Mouse (Mus musculus): ENCODE data around the gene Hspa12b. TPM values are rescaled to one million over a fixed set of nuclear protein-coding genes. Genes with fewer than 3 reads are reported as not detected.
A peak's percentile ranks its signal among the peaks of the same experiment; 100 is the strongest.
"Not testable (repeated sequence)": the region's sequence is repeated elsewhere in the genome, so short reads cannot be mapped to it uniquely, and the experiment has no call there.

Gene Hspa12b
- polyA plus RNA-seq, 1 experiment from 2014 or later = 4.2 TPM

- H3K9ac ChIP-seq = no peak overlapping the region
- H3K9me3 ChIP-seq (replicated peaks) = no peaks in the 10 kb centered on the region
- no peak overlapping the region for H3K4me3 ChIP-seq
- H3K36me3 ChIP-seq = no peaks in the 10 kb centered on the region
- no peaks in the 10 kb centered on the region for H3K4me1 ChIP-seq
- no peak for ATAC-seq
- no peak overlapping the region for H3K27ac ChIP-seq
- H3K4me2 ChIP-seq = no peak overlapping the region
- WGBS (ENCODE audit: insufficient replicate concordance) = 78% methylated on average over 4 of the region's 4 CpGs
- H3K27me3 ChIP-seq (replicated peaks) = peaks cover 36% of the 10 kb centered on the region
Observed at GRCm38 (mm10) chr2:131104021-131104420, 23.1 kb upstream of the Hspa12b start.

- not testable (repeated sequence) for ATAC-seq
Observed at GRCm38 (mm10) chr2:131105061-131105460, 22.0 kb upstream of the Hspa12b start.

GRCm38 (mm10) chr2:131105989-131106388 lies 21.1 kb upstream of the Hspa12b start:
- WGBS (ENCODE audit: insufficient replicate concordance) = 70% methylated on average over 5 of the region's 5 CpGs

More at GRCm38 (mm10) chr2:131105061-131105460, 22.0 kb upstream of the Hspa12b start:
- peaks cover 36% of the 10 kb centered on the region for H3K27me3 ChIP-seq (replicated peaks)
- H3K4me1 ChIP-seq; H3K4me3 ChIP-seq; H3K27ac ChIP-seq; H3K36me3 ChIP-seq; H3K9me3 ChIP-seq (replicated peaks); H3K4me2 ChIP-seq; H3K9ac ChIP-seq: not testable (repeated sequence)
- WGBS (ENCODE audit: insufficient replicate concordance) = 55% methylated on average over 4 of the region's 4 CpGs

GRCm38 (mm10) chr2:131118968-131119574 lies 8.0 kb upstream of the Hspa12b start:
- H3K27ac ChIP-seq = no peak overlapping the region
- no peak overlapping the region for H3K9ac ChIP-seq
- no peaks in the 10 kb centered on the region for H3K9me3 ChIP-seq (replicated peaks)
- no peaks in the 10 kb centered on the region for H3K36me3 ChIP-seq
- ATAC-seq = no peak
- no peak overlapping the region for H3K4me3 ChIP-seq
- no peak overlapping the region for H3K4me2 ChIP-seq
- 53% methylated on average over 1 of the region's 2 CpGs for WGBS (ENCODE audit: insufficient replicate concordance)
- peaks cover 15% of the 10 kb centered on the region for H3K27me3 ChIP-seq (replicated peaks)
- peaks cover under 1% of the 10 kb centered on the region; the same call in 1 of the 2 replicates for H3K4me1 ChIP-seq

More at GRCm38 (mm10) chr2:131105989-131106388, 21.1 kb upstream of the Hspa12b start:
- H3K9ac ChIP-seq = no peak overlapping the region
- no peaks in the 10 kb centered on the region for H3K4me1 ChIP-seq
- no peak overlapping the region for H3K4me2 ChIP-seq
- no peaks in the 10 kb centered on the region for H3K36me3 ChIP-seq
- H3K9me3 ChIP-seq (replicated peaks) = no peaks in the 10 kb centered on the region
- H3K27me3 ChIP-seq (replicated peaks) = peaks cover 41% of the 10 kb centered on the region
- no peak overlapping the region for H3K27ac ChIP-seq
- no peak overlapping the region for H3K4me3 ChIP-seq
- ATAC-seq = no peak

- 0 out of 2 replicates have a peak overlapping the region, but pooled peaks have one; percentile 0 for H3K27ac ChIP-seq
- no peaks in the 10 kb centered on the region for H3K36me3 ChIP-seq
- no peak overlapping the region for H3K4me3 ChIP-seq
- H3K4me1 ChIP-seq = peaks cover 45% of the 10 kb centered on the region
- no peaks in the 10 kb centered on the region for H3K9me3 ChIP-seq (replicated peaks)
- ATAC-seq = no peak
- 22% methylated on average over 3 of the region's 3 CpGs for WGBS (ENCODE audit: insufficient replicate concordance)
- no peak overlapping the region for H3K9ac ChIP-seq
- H3K4me2 ChIP-seq = no peak overlapping the region
- H3K27me3 ChIP-seq (replicated peaks) = peaks cover 19% of the 10 kb centered on the region
Observed at GRCm38 (mm10) chr2:131124166-131124565, 2.9 kb upstream of the Hspa12b start.

GRCm38 (mm10) chr2:131125157-131125963 lies 1.7 kb upstream of the Hspa12b start:
- Histone ChIP-seq H3K27me3 (replicated peaks) (peaks cover 19% of the 10 kb centered on the region), H3K27ac (peak overlapping the region; percentile 5; the same call in 1 of the 2 replicates), H3K4me3 (no peak overlapping the region), H3K4me2 (no peak overlapping the region), H3K9ac (no peak overlapping the region), H3K9me3 (replicated peaks) (no peaks in the 10 kb centered on the region), H3K4me1 (peaks cover 56% of the 10 kb centered on the region), H3K36me3 (no peaks in the 10 kb centered on the region)
- ATAC-seq = no peak
- WGBS (ENCODE audit: insufficient replicate concordance) = 76% methylated on average over 9 of the region's 9 CpGs

GRCm38 (mm10) chr2:131125964-131126815 lies 890 bp upstream of the Hspa12b start:
- no peak overlapping the region for H3K4me3 ChIP-seq
- H3K36me3 ChIP-seq = no peaks in the 10 kb centered on the region
- ATAC-seq = no peak
- peak overlapping the region; percentile 91 for H3K4me2 ChIP-seq
- peaks cover 19% of the 10 kb centered on the region for H3K27me3 ChIP-seq (replicated peaks)
- H3K9me3 ChIP-seq (replicated peaks) = no peaks in the 10 kb centered on the region
- H3K4me1 ChIP-seq = peaks cover 61% of the 10 kb centered on the region
- WGBS (ENCODE audit: insufficient replicate concordance) = 50% methylated on average over 9 of the region's 9 CpGs
- H3K27ac ChIP-seq = peak overlapping the region; percentile 87
- H3K9ac ChIP-seq = peak overlapping the region; percentile 80; the same call in 1 of the 2 replicates

- Histone ChIP-seq H3K9me3 (replicated peaks) (no peaks in the 10 kb centered on the region), H3K36me3 (peaks cover 4% of the 10 kb centered on the region; the same call in 1 of the 2 replicates), H3K4me2 (peak overlapping the region; percentile 91), H3K27me3 (replicated peaks) (peaks cover 15% of the 10 kb centered on the region), H3K27ac (peak overlapping the region; percentile 87), H3K9ac (peak overlapping the region; percentile 80), H3K4me3 (peak overlapping the region; percentile 66), H3K4me1 (peaks cover 78% of the 10 kb centered on the region)
- ATAC-seq = no peak
- WGBS (ENCODE audit: insufficient replicate concordance) = 76% methylated on average over 5 of the region's 5 CpGs
Observed at GRCm38 (mm10) chr2:131128211-131128610, 1.1 kb downstream of the Hspa12b start.

- H3K9me3 ChIP-seq (replicated peaks) = no peaks in the 10 kb centered on the region
- no peak for ATAC-seq
- H3K4me2 ChIP-seq = peak overlapping the region; percentile 91
- peaks cover 80% of the 10 kb centered on the region for H3K4me1 ChIP-seq
- H3K27me3 ChIP-seq (replicated peaks) = peaks cover 11% of the 10 kb centered on the region
- peak overlapping the region; percentile 80 for H3K9ac ChIP-seq
- H3K36me3 ChIP-seq = peaks cover 6% of the 10 kb centered on the region
- WGBS (ENCODE audit: insufficient replicate concordance) = 71% methylated on average over 3 of the region's 3 CpGs
- H3K27ac ChIP-seq = peak overlapping the region; percentile 87; the same call in 1 of the 2 replicates
- H3K4me3 ChIP-seq = peak overlapping the region; percentile 66
Observed at GRCm38 (mm10) chr2:131128636-131129157, 1.6 kb downstream of the Hspa12b start.

GRCm38 (mm10) chr2:131129836-131130235 lies 2.8 kb downstream of the Hspa12b start:
- H3K4me2 ChIP-seq = peak overlapping the region; percentile 91

GRCm38 (mm10) chr2:131130849-131131248 lies 3.8 kb downstream of the Hspa12b start:
- peak overlapping the region; percentile 42; the same call in 1 of the 2 replicates for H3K9ac ChIP-seq
- WGBS (ENCODE audit: insufficient replicate concordance) = 88% methylated on average over 2 of the region's 2 CpGs
- peaks cover 16% of the 10 kb centered on the region for H3K36me3 ChIP-seq
- no peaks in the 10 kb centered on the region for H3K27me3 ChIP-seq (replicated peaks)
- ATAC-seq = no peak
- peaks cover 90% of the 10 kb centered on the region for H3K4me1 ChIP-seq
- H3K9me3 ChIP-seq (replicated peaks) = no peaks in the 10 kb centered on the region
- H3K4me2 ChIP-seq = no peak overlapping the region
- H3K4me3 ChIP-seq = no peak overlapping the region
- peak overlapping the region; percentile 58 for H3K27ac ChIP-seq

More at GRCm38 (mm10) chr2:131129836-131130235, 2.8 kb downstream of the Hspa12b start:
- H3K9me3 ChIP-seq (replicated peaks) = no peaks in the 10 kb centered on the region
- WGBS (ENCODE audit: insufficient replicate concordance) = 38% methylated on average over 5 of the region's 5 CpGs
- peak overlapping the region; percentile 80; the same call in 1 of the 2 replicates for H3K9ac ChIP-seq
- peaks cover 16% of the 10 kb centered on the region for H3K36me3 ChIP-seq
- peak overlapping the region; percentile 21; the same call in 1 of the 2 replicates for H3K4me3 ChIP-seq
- H3K27me3 ChIP-seq (replicated peaks) = peaks cover 7% of the 10 kb centered on the region
- peaks cover 86% of the 10 kb centered on the region for H3K4me1 ChIP-seq
- peak overlapping the region; percentile 87 for H3K27ac ChIP-seq
- ATAC-seq = peak; percentile 77
